ENCODE assay signal across 10 mouse cellular contexts in the genomic region with DNA sequence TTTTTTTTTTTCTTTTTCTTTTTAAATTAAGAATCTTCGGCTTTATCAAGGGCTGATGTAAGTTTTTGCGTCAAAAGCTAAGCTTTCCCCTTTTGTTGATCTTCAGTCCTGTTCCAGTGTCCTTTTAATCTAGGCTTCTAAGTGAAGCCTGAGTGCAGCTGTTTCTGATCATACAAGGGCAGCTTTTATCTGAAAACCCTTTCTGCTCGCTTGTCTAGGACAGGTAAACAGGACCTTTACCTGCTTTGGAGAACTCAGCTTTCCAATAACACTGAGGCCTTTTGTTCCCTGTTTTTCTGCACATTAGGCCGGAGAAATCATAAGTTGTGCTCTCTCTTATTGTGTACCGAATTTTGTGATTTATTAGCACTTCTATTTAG. TPM values are rescaled to one million over a fixed set of nuclear protein-coding genes. Genes with fewer than 3 reads are reported as not detected.
A peak's percentile ranks its signal among the peaks of the same experiment; 100 is the strongest.
DNase-seq lines count a peak whose midpoint lies in the region; ATAC-seq and TF ChIP-seq lines count a peak whose summit lies in the region.
"Had no signal": no experiment of that assay in that cellular context is flagged by ENCODE, and none has a peak within 500 bp of the region (broad histone marks: within the 10 kb centered on the region; RNA-seq: fewer than 3 reads in every experiment).

No protein-coding gene starts in this region.

- peak overlapping the region; percentile 67 for H3K4me2 ChIP-seq in lung, embryonic 14.5 days
- H3K4me2 ChIP-seq in limb, embryonic 14.5 days (replicated peaks; ENCODE audit: low read depth, low read length, severe bottlenecking) = peak overlapping the region; percentile 45
- peak overlapping the region; percentile 43 for H3K4me2 ChIP-seq in stomach, embryonic 14.5 days (replicated peaks; ENCODE audit: low read depth, low read length)

- H3K4me1 ChIP-seq in lung, embryonic 14.5 days (ENCODE audit: insufficient read depth) = 0 out of 2 replicates have a peak, but pooled peaks cover 2% of the 10 kb centered on the region
- peaks cover 7% of the 10 kb centered on the region; the same call in 1 of the 2 replicates for H3K4me1 ChIP-seq in limb, embryonic 14.5 days (ENCODE audit: control insufficient read depth, insufficient read depth, low read length)
- peaks cover 11% of the 10 kb centered on the region; the same call in 1 of the 2 replicates for H3K4me1 ChIP-seq in stomach, embryonic 14.5 days (ENCODE audit: control insufficient read depth, insufficient read depth, low read length)

- peak overlapping the region; percentile 100 for H3K27ac ChIP-seq in lung, embryonic 14.5 days (ENCODE audit: low read depth)
- peak overlapping the region; percentile 100 for H3K27ac ChIP-seq in limb, embryonic 14.5 days (replicated peaks; ENCODE audit: low read depth, low read length)
- peak overlapping the region; percentile 97 for H3K27ac ChIP-seq in stomach, embryonic 14.5 days (ENCODE audit: low read length)

- DNase-seq in lung, embryonic 14.5 days = no peak
- DNase-seq in lung, postnatal 36 days = no peak
- no peak for DNase-seq in limb, embryonic 14.5 days (ENCODE audit: low spot score)
- DNase-seq in c-Kit-positive CD71-positive TER-119-positive erythroid progenitor cells, embryonic 14.5 days (ENCODE audit: low spot score) = no peak
- DNase-seq in thymus, postnatal 25 days = no peak
- no peak for DNase-seq in layer of hippocampus, adult 8-10 months (ENCODE audit: low spot score in 2 of 2)

- no peaks in the 10 kb centered on the region for H3K27me3 ChIP-seq in lung, embryonic 14.5 days (ENCODE audit: insufficient read depth, low read length)
- H3K27me3 ChIP-seq in limb, embryonic 14.5 days (ENCODE audit: control insufficient read depth, insufficient read depth, low read length) = no peaks in the 10 kb centered on the region
- H3K27me3 ChIP-seq in stomach, embryonic 14.5 days (ENCODE audit: control insufficient read depth, insufficient read depth, low read length) = no peaks in the 10 kb centered on the region

- 28% methylated on average over 5 of the region's 5 CpGs for WGBS in lung, embryonic 14.5 days
- WGBS in limb, embryonic 14.5 days = 24% methylated on average over 5 of the region's 5 CpGs
- WGBS in stomach, embryonic 14.5 days = 16% methylated on average over 5 of the region's 5 CpGs

- H3K9ac ChIP-seq in lung, embryonic 14.5 days = peak overlapping the region; percentile 98
- H3K9ac ChIP-seq in limb, embryonic 14.5 days (ENCODE audit: low read depth, low read length, severe bottlenecking) = peak overlapping the region; percentile 98
- H3K9ac ChIP-seq in stomach, embryonic 14.5 days (replicated peaks; ENCODE audit: low read depth, low read length) = peak overlapping the region; percentile 96; the same call in 1 of the 2 replicates

- H3K9me3 ChIP-seq in lung, embryonic 14.5 days (ENCODE audit: low read depth, low read length) = no peaks in the 10 kb centered on the region
- H3K9me3 ChIP-seq in limb, embryonic 14.5 days (ENCODE audit: control insufficient read depth, low read length) = no peaks in the 10 kb centered on the region
- H3K9me3 ChIP-seq in stomach, embryonic 14.5 days (ENCODE audit: control insufficient read depth, low read depth, low read length) = no peaks in the 10 kb centered on the region

- ATAC-seq in lung, embryonic 14.5 days (ENCODE audit: insufficient read depth) = no peak
- ATAC-seq in erythroid progenitor cell, adult 5-6 weeks (replicated peaks; ENCODE audit: low FRiP score, poor library complexity, severe bottlenecking) = peak; percentile 4; the same call in 1 of the 2 replicates
- no peak for ATAC-seq in limb, embryonic 14.5 days (ENCODE audit: low FRiP score, low read depth)
- ATAC-seq in stomach, embryonic 14.5 days (ENCODE audit: insufficient number of reproducible peaks, insufficient read depth, low FRiP score, low read depth) = no peak

- TF ChIP-seq POLR2A in limb, embryonic 14.5 days (IDR thresholded peaks at IDR 0.05; ENCODE audit: borderline replicate concordance, extremely low read depth, insufficient read depth, insufficient read length) = no peak

- H3K36me3 ChIP-seq in lung, embryonic 14.5 days (ENCODE audit: insufficient read depth) = peaks cover 4% of the 10 kb centered on the region
- H3K36me3 ChIP-seq in limb, embryonic 14.5 days (ENCODE audit: control insufficient read depth, insufficient read depth, low read length) = no peaks in the 10 kb centered on the region; the same call in 1 of the 2 replicates
- no peaks in the 10 kb centered on the region for H3K36me3 ChIP-seq in stomach, embryonic 14.5 days (ENCODE audit: control insufficient read depth, insufficient read depth, low read length)

- TF ChIP-seq CTCF in lung, embryonic 14.5 days (IDR thresholded peaks at IDR 0.05; ENCODE audit: low read depth) = no peak

- H3K4me3 ChIP-seq in lung, embryonic 14.5 days (ENCODE audit: low read depth, low read length) = peak overlapping the region; percentile 88
- H3K4me3 ChIP-seq in limb, embryonic 14.5 days (replicated peaks; ENCODE audit: low read length) = peak overlapping the region; percentile 82
- H3K4me3 ChIP-seq in stomach, embryonic 14.5 days (ENCODE audit: low read depth, low read length) = peak overlapping the region; percentile 93

RNA-seq across cellular contexts. Expression of a gene that starts 27.3 kb away (rescaled TPM):
- not detected in 2 replicates for polyA plus RNA-seq in lung, embryonic 14.5 days (2014; fragmentation: Nextera tagmentation; extraction: Ambion mirVana)
- not detected in 2 replicates for total RNA-seq in erythroid progenitor cell, adult 5-6 weeks (2015; ENCODE audit: low replicate concordance)
- not detected in 2 replicates for total RNA-seq in erythroid progenitor cell, adult 5-6 weeks (2017; ENCODE audit: low replicate concordance)
- not detected in 2 replicates for polyA plus RNA-seq in limb, embryonic 14.5 days (2012; rRNA removed)
- polyA plus RNA-seq in limb, embryonic 14.5 days (2014; fragmentation: Nextera tagmentation; extraction: Ambion mirVana) = not detected in 2 replicates
- not detected in 2 replicates for polyA plus RNA-seq in stomach, embryonic 14.5 days (2014; fragmentation: Nextera tagmentation; extraction: Ambion mirVana)
- total RNA-seq in layer of hippocampus, adult 8-10 months (2022) = not detected
- total RNA-seq: megakaryocyte progenitor cell, adult 5-6 weeks had no signal
- polyA plus RNA-seq: brain, embryonic 14.5 days had no signal
